Mouse (Mus musculus): Measurements from ENCODE around the gene Pdha1. TPM values are rescaled to one million over a fixed set of nuclear protein-coding genes. Genes with fewer than 3 reads are reported as not detected.

Pdha1 gene
- 10 to 100 TPM; 82.1 to 87.4 TPM for total RNA-seq (2023)

DNA sequence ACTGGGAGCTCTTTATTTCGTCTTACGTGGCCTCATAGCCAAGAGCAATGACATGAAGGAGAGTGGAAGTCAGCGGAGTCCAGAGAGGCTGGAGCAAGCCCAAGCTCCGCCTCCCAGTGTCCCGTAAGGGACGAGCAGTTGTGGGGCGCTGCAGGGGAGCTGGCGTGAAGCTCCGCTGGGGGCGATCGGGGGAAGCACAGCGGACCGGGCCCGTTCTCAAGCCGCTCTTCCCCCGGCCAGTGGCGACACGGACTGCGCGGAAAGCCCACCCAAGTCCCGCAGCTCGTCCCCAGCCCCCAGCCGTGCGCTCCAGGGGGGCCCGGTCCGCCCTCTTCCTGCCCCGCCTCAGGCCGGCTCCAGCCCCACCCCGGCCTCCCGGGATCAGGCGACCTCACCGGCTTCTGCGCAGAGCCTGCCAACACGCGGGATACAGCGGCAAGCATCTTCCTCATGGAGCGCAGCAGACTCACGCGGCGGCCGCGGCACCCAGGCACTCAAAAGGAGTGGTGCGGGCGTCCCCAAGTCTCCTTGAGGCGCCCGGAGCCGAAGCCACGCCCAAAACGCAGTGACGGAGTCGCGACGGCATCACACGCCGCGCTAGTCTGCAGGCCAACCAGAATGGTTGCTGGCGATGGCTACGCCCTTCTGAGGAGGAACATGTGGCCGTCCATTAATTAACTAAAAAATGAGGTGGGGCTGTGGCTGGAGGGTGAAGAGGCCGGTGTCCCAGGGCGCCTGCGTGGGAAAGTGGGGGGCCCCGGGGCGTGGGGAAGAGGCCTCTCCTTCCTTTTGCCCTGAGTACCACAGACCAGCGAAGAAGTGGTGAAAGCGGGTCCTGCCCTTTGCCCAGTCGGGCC is at the start of gene Pdha1:
Pdha1 (minus strand) TSS at position 553 of the 857 bp plus-strand sequence.

Other genes with a start within 250 kb of the Pdha1 start
- 10 to 100 TPM; 35.7 to 38.4 TPM for gene Map3k15, start 150.0 kb downstream of the Pdha1 start, total RNA-seq (2023)